Mouse (Mus musculus): Measurements from ENCODE around the gene Pex7.

- TF ChIP-seq POLR2A (IDR thresholded peaks at IDR 0.05; ENCODE audit: borderline replicate concordance, low read depth, low read length) (no peak), CTCF (IDR thresholded peaks at IDR 0.05; ENCODE audit: low read depth, low read length) (no peak)
Measured at GRCm38 (mm10) chr10:19853609-19854008, 53.9 kb downstream of the Pex7 start.
